Mouse (Mus musculus): ENCODE data around the gene Jmjd7.

GRCm38 (mm10) chr2:120001956-120002355 is 25.3 kb upstream of the Jmjd7 start:
- TF ChIP-seq CTCF (IDR thresholded peaks at IDR 0.05; ENCODE audit: extremely low read depth, insufficient read depth, insufficient read length, insufficient replicate concordance) (no peak), POLR2A (IDR thresholded peaks at IDR 0.05; ENCODE audit: low read depth, low read length) (no peak)

All from spleen, adult 2 months (tissue).